Mouse (Mus musculus) erythroblast, embryonic 14.5 days (primary cell): ENCODE measurements around the gene St3gal3.

Experiments
- GATA1 ChIP-seq: IDR thresholded peaks from 2 replicates; pipeline ENCODE4 v1.6.1; 2012; ENCODE audit warnings: low read length, inconsistent platforms, mixed read lengths
- TAL1 ChIP-seq: IDR thresholded peaks from 3 replicates; pipeline ENCODE4 v1.6.1; 2012; ENCODE audit warnings: low read length, inconsistent platforms, mixed read lengths

DNA sequence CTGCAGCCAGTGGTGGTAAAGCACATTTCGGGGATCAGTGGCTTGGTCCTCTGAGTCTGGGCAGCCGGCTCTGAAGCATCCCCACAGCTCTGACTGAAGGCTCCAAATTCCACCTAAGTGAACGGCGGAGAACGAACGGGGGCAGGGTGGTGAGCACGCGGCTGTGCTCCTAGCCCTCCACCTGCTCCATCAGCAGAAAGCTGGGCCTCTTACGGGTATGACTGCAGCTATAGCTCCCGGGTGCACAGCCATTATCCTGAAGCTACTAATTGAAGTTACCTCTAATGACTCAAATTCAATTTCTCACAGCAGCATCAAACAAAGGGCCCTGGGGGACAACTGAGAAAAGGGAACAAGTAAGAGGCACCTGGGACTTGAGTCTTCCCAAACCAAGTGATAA, 12.4 kb upstream of the St3gal3 start:
- TF ChIP-seq GATA1, result no peak
- TF ChIP-seq TAL1, result no peak
